Mouse (Mus musculus) CH12.LX (cell line): ENCODE data around the gene Bcas2.

ENCODE experiments used
- CTCF ChIP-seq, 2 experiments: IDR thresholded peaks in 1 of 2; conservative IDR thresholded peaks in 1 of 2; 2 replicates each; pipeline ENCODE4 v1.5.1; 2011 to 2012; ENCODE audit warnings: low read depth in 2 of 2, low read length in 2 of 2, improper control_type of control experiment in 1 of 2, inconsistent platforms in 1 of 2, mild to moderate bottlenecking in 1 of 2, moderate library complexity in 1 of 2
- JUND ChIP-seq: conservative IDR thresholded peaks from 2 replicates; pipeline ENCODE4 v1.6.1; 2011; ENCODE audit warnings: low read depth, low read length, improper control_type of control experiment
- MYC ChIP-seq: IDR thresholded peaks from 2 replicates; pipeline ENCODE4 v1.6.1; 2011; ENCODE audit warnings: low read depth, mild to moderate bottlenecking, improper control_type of control experiment, low read length
- POLR2A ChIP-seq: IDR thresholded peaks from 2 replicates; pipeline ENCODE4 v1.6.1; 2011; ENCODE audit warnings: low read depth, mild to moderate bottlenecking, improper control_type of control experiment, low read length

- TF ChIP-seq POLR2A = no peak
- no peak for TF ChIP-seq CTCF (conservative IDR thresholded peaks at IDR 0.05 in 1 of 2, IDR thresholded peaks at IDR 0.05 in 1 of 2; ENCODE audit: low read depth in 2 of 2, low read length in 2 of 2)
- no peak for TF ChIP-seq MYC
- no peak for TF ChIP-seq JUND
These were observed 41.9 kb upstream of the Bcas2 start for GRCm38 (mm10) chr3:103129367-103130159.
